In genomic region chr11:71052554-71052953, GRCm38 (mm10) we compare ENCODE assay signal across 9 mouse cellular contexts. TPM values are rescaled to one million over a fixed set of nuclear protein-coding genes. Genes with fewer than 3 reads are reported as not detected.
DNase-seq lines count a peak whose midpoint lies in the region; ATAC-seq and TF ChIP-seq lines count a peak whose summit lies in the region.
"Had no signal": no experiment of that assay in that cellular context is flagged by ENCODE, and none has a peak within 500 bp of the region (broad histone marks: within the 10 kb centered on the region; RNA-seq: fewer than 3 reads in every experiment).

No protein-coding gene starts in this region.

- H3K4me1 ChIP-seq in forebrain, embryonic 16.5 days (replicated peaks; ENCODE audit: control insufficient read depth, insufficient read depth, low read length), result no peaks in the 10 kb centered on the region
- H3K4me1 ChIP-seq in forebrain, embryonic 15.5 days, result no peaks in the 10 kb centered on the region
- no peaks in the 10 kb centered on the region for H3K4me1 ChIP-seq in midbrain, postnatal 0 days (ENCODE audit: insufficient read depth, low read length)

- H3K9me3 ChIP-seq in forebrain, embryonic 16.5 days (ENCODE audit: control insufficient read depth, low read length), result no peaks in the 10 kb centered on the region
- H3K9me3 ChIP-seq in forebrain, embryonic 15.5 days, result no peaks in the 10 kb centered on the region
- H3K9me3 ChIP-seq in midbrain, postnatal 0 days (ENCODE audit: low read length), result no peaks in the 10 kb centered on the region

- 0 out of 2 replicates have a peak, but pooled peaks have one; percentile 52 for ATAC-seq in forebrain, embryonic 16.5 days
- ATAC-seq in forebrain, embryonic 15.5 days (replicated peaks), result no peak
- no peak for ATAC-seq in midbrain, postnatal 0 days (ENCODE audit: low FRiP score)

- no peaks in the 10 kb centered on the region for H3K27me3 ChIP-seq in forebrain, embryonic 16.5 days (replicated peaks; ENCODE audit: control insufficient read depth, insufficient read depth, low read length)
- no peaks in the 10 kb centered on the region for H3K27me3 ChIP-seq in forebrain, embryonic 15.5 days
- H3K27me3 ChIP-seq in midbrain, postnatal 0 days (ENCODE audit: insufficient read depth, low read length), result no peaks in the 10 kb centered on the region

- peak; percentile 25 to 56 for DNase-seq in left cerebral cortex, postnatal 25 days (ENCODE audit: low spot score in 2 of 2)
- no peak for DNase-seq in left cerebral cortex, postnatal 4 days
- DNase-seq in adipocyte (ENCODE audit: low spot score), result peak; percentile 66
- peak; percentile 78 for DNase-seq in midbrain, postnatal 0 days (ENCODE audit: low spot score)
- DNase-seq in gastrocnemius, postnatal 36 days, result no peak
- no peak for DNase-seq in spleen, postnatal 4 days (ENCODE audit: low spot score in 2 of 2)

- peak; percentile 85 for TF ChIP-seq CTCF in midbrain, postnatal 0 days (IDR thresholded peaks at IDR 0.05)

- WGBS in forebrain, embryonic 16.5 days, result 4% methylated on average over 1 of the region's 1 CpGs
- WGBS in forebrain, embryonic 15.5 days, result 3% methylated on average over 1 of the region's 1 CpGs
- WGBS in midbrain, postnatal 0 days, result 0% methylated on average over 1 of the region's 1 CpGs

- H3K4me3 ChIP-seq in forebrain, embryonic 16.5 days (replicated peaks; ENCODE audit: low read length), result no peak overlapping the region
- H3K4me3 ChIP-seq in forebrain, embryonic 15.5 days, result no peak overlapping the region
- no peak overlapping the region for H3K4me3 ChIP-seq in midbrain, postnatal 0 days (ENCODE audit: low read depth, low read length)
- H3K4me3 ChIP-seq: myocyte had no signal

- no peak overlapping the region for H3K27ac ChIP-seq in forebrain, embryonic 16.5 days (ENCODE audit: low read length)
- H3K27ac ChIP-seq in forebrain, embryonic 15.5 days (replicated peaks), result no peak overlapping the region
- H3K27ac ChIP-seq in midbrain, postnatal 0 days (ENCODE audit: low read depth, low read length), result no peak overlapping the region

- H3K4me2 ChIP-seq in forebrain, embryonic 16.5 days (ENCODE audit: low read length), result no peak overlapping the region
- H3K4me2 ChIP-seq in forebrain, embryonic 15.5 days (replicated peaks), result no peak overlapping the region
- no peak overlapping the region for H3K4me2 ChIP-seq in midbrain, postnatal 0 days (ENCODE audit: low read depth, low read length, poor library complexity, severe bottlenecking)

- intact Hi-C loops in left cerebral cortex, postnatal 25 days (cut with DNase I), result loop anchor here (1.0 kb wide), 1 partner anchor 69 kb away; the partner anchor contains the start of gene C1qbp
- intact Hi-C loops in left cerebral cortex, postnatal 4 days (cut with DNase I), result loop anchor here (10.0 kb wide), 1 partner anchor 48 kb away; the partner anchor contains the start of gene Dhx33
- intact Hi-C loops in gastrocnemius, postnatal 36 days (cut with DNase I), result no loop called here

- no peak overlapping the region for H3K9ac ChIP-seq in forebrain, embryonic 16.5 days (replicated peaks; ENCODE audit: low read depth, low read length)
- H3K9ac ChIP-seq in forebrain, embryonic 15.5 days (replicated peaks), result no peak overlapping the region
- H3K9ac ChIP-seq in midbrain, postnatal 0 days (replicated peaks; ENCODE audit: low read length, poor library complexity, severe bottlenecking), result no peak overlapping the region

- H3K36me3 ChIP-seq in forebrain, embryonic 16.5 days (ENCODE audit: control insufficient read depth, insufficient read depth), result no peaks in the 10 kb centered on the region
- H3K36me3 ChIP-seq in forebrain, embryonic 15.5 days, result no peaks in the 10 kb centered on the region
- no peaks in the 10 kb centered on the region for H3K36me3 ChIP-seq in midbrain, postnatal 0 days (ENCODE audit: insufficient read depth, low read length)

RNA-seq across cellular contexts. Expression of gene 6330403K07Rik, which starts 19.2 kb away (rescaled TPM):
- polyA plus RNA-seq in forebrain, embryonic 16.5 days (2015; fragmentation: Nextera tagmentation; extraction: Ambion mirVana), result 622 and 653 TPM in 2 replicates
- 609 and 665 TPM in 2 replicates for polyA plus RNA-seq in forebrain, embryonic 15.5 days (2015; fragmentation: Nextera tagmentation; extraction: Ambion mirVana)
- total RNA-seq in left cerebral cortex, postnatal 25 days (2021), result 100 to 1,000 TPM; 227 to 230 TPM
- 100 to 1,000 TPM; 252 to 265 TPM for total RNA-seq in left cerebral cortex, postnatal 4 days (2021)
- 743 and 785 TPM in 2 replicates for total RNA-seq in midbrain, postnatal 0 days (2014; rRNA removed)
- polyA plus RNA-seq in midbrain, postnatal 0 days (2015; fragmentation: Nextera tagmentation; extraction: Ambion mirVana), result 854 and 864 TPM in 2 replicates
- under 1 TPM in 1 of 2 experiments, not detected in 1; 0.17 TPM for total RNA-seq in gastrocnemius, postnatal 36 days (2021)

RNA-seq across cellular contexts. Expression of gene Derl2, which starts 32.9 kb away (rescaled TPM):
- 36.8 and 39.9 TPM in 2 replicates for polyA plus RNA-seq in forebrain, embryonic 16.5 days (2015; fragmentation: Nextera tagmentation; extraction: Ambion mirVana)
- polyA plus RNA-seq in forebrain, embryonic 15.5 days (2015; fragmentation: Nextera tagmentation; extraction: Ambion mirVana), result 35.5 and 36.2 TPM in 2 replicates
- 10 to 100 TPM; 23.5 to 25.8 TPM for total RNA-seq in left cerebral cortex, postnatal 25 days (2021)
- total RNA-seq in left cerebral cortex, postnatal 4 days (2021), result 10 to 100 TPM; 23.1 to 28.8 TPM
- 27.7 and 48.4 TPM in 2 replicates for total RNA-seq in midbrain, postnatal 0 days (2014; rRNA removed)
- 24.0 and 26.1 TPM in 2 replicates for polyA plus RNA-seq in midbrain, postnatal 0 days (2015; fragmentation: Nextera tagmentation; extraction: Ambion mirVana)
- 10 to 100 TPM; 11.7 to 12.6 TPM for total RNA-seq in gastrocnemius, postnatal 36 days (2021)

RNA-seq across cellular contexts. Expression of gene Mis12, which starts 33.1 kb away (rescaled TPM):
- polyA plus RNA-seq in forebrain, embryonic 16.5 days (2015; fragmentation: Nextera tagmentation; extraction: Ambion mirVana), result 41.4 and 46.2 TPM in 2 replicates
- polyA plus RNA-seq in forebrain, embryonic 15.5 days (2015; fragmentation: Nextera tagmentation; extraction: Ambion mirVana), result 39.4 and 40.5 TPM in 2 replicates
- total RNA-seq in left cerebral cortex, postnatal 25 days (2021), result 10 to 100 TPM; 16.1 to 16.3 TPM
- total RNA-seq in left cerebral cortex, postnatal 4 days (2021), result 10 to 100 TPM; 13.5 to 14.5 TPM
- 7.6 and 11.3 TPM in 2 replicates for total RNA-seq in midbrain, postnatal 0 days (2014; rRNA removed)
- polyA plus RNA-seq in midbrain, postnatal 0 days (2015; fragmentation: Nextera tagmentation; extraction: Ambion mirVana), result 12.7 and 13.1 TPM in 2 replicates
- 1 to 10 TPM; 3.3 to 4.0 TPM for total RNA-seq in gastrocnemius, postnatal 36 days (2021)

RNA-seq across cellular contexts. Expression of gene Dhx33, which starts 48.3 kb away (rescaled TPM):
- polyA plus RNA-seq in forebrain, embryonic 16.5 days (2015; fragmentation: Nextera tagmentation; extraction: Ambion mirVana), result 19.4 and 20.9 TPM in 2 replicates
- polyA plus RNA-seq in forebrain, embryonic 15.5 days (2015; fragmentation: Nextera tagmentation; extraction: Ambion mirVana), result 16.8 and 17.3 TPM in 2 replicates
- total RNA-seq in left cerebral cortex, postnatal 25 days (2021), result 10 to 100 TPM; 26.9 to 27.2 TPM
- total RNA-seq in left cerebral cortex, postnatal 4 days (2021), result 10 to 100 TPM; 26.4 TPM
- total RNA-seq in midbrain, postnatal 0 days (2014; rRNA removed), result 24.0 and 30.0 TPM in 2 replicates
- polyA plus RNA-seq in midbrain, postnatal 0 days (2015; fragmentation: Nextera tagmentation; extraction: Ambion mirVana), result 8.6 and 10.1 TPM in 2 replicates
- 1 to 10 TPM; 6.5 to 8.0 TPM for total RNA-seq in gastrocnemius, postnatal 36 days (2021)

Comparison
In these comparisons a context has a peak if more than half of its experiments do, and no peak if none do; other contexts are left out.
1. DNase-seq: peak in left cerebral cortex, postnatal 25 days (2 of 2), adipocyte (single experiment) and midbrain, postnatal 0 days (single experiment); none in left cerebral cortex, postnatal 4 days (single experiment), gastrocnemius, postnatal 36 days (0 of 2) and spleen, postnatal 4 days (0 of 2).
2. RNA of gene 6330403K07Rik, which starts 19.2 kb away (total RNA-seq): 743 to 785 TPM in midbrain, postnatal 0 days, 252 to 265 TPM in left cerebral cortex, postnatal 4 days and 227 to 230 TPM in left cerebral cortex, postnatal 25 days; 0.17 TPM in gastrocnemius, postnatal 36 days; every median in the first group is over 100 times any median in the second.